Mouse (Mus musculus): Measurements from ENCODE around the gene Zfp800. TPM values are rescaled to one million over a fixed set of nuclear protein-coding genes. Genes with fewer than 3 reads are reported as not detected.

Gene Zfp800
- total RNA-seq, 2 experiments from 2014 or later: 5.6 to 6.0 TPM

DNA sequence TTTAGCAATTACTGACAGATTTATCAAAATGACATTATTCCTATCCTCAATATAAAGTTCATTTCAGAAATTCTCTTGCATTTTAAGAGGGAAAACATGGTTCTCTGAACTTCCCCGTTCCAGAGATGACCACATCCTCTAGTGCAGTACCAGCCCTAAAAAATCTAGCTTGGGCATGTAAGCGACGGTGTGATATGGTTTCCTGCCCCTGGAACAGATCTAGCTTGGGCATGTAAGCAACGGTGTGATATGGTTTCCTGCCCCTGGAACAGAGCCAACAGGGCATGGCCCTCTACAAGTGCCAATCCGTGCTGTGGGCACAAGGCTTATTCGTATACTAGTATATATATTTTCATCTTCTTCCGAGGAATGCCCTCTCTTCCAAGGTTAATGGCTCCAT, 75.4 kb downstream of the Zfp800 start:
- intact Hi-C loops (cut with DNase I; ENCODE audit: low total_unique reads): no loop called here
- DNase-seq: no peak

DNA sequence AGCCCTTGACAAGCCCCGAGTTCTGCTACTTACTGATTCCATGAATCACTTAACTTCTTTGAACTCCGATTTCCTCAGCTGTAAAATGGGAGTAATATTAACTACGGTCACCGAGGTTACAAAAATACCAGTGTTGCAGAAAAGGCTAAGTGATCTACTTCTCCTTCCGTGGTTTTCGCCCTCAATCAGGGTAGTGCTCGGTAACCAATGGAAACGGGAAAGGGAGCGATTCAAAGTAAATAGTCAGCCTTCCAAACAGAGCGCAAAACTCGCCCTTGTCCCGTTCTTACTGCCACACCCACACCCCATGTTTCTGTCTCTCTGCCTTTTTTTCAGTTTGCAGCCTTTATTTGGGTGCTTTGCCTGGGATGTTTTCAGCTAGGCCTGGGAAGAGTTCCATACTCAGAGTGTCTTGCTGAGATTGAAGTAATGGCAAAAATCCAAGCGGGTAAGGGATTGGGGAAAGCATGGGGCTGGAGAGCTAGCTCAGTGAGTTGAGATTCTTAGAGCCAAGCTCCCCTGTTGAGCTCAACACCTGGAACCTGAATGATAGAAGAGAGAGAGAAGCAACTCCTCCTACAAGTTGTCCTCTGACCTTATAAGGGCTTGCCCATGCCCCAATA, 78.0 kb downstream of the Zfp800 start:
- intact Hi-C loops (cut with DNase I; ENCODE audit: low total_unique reads): no loop called here

DNA sequence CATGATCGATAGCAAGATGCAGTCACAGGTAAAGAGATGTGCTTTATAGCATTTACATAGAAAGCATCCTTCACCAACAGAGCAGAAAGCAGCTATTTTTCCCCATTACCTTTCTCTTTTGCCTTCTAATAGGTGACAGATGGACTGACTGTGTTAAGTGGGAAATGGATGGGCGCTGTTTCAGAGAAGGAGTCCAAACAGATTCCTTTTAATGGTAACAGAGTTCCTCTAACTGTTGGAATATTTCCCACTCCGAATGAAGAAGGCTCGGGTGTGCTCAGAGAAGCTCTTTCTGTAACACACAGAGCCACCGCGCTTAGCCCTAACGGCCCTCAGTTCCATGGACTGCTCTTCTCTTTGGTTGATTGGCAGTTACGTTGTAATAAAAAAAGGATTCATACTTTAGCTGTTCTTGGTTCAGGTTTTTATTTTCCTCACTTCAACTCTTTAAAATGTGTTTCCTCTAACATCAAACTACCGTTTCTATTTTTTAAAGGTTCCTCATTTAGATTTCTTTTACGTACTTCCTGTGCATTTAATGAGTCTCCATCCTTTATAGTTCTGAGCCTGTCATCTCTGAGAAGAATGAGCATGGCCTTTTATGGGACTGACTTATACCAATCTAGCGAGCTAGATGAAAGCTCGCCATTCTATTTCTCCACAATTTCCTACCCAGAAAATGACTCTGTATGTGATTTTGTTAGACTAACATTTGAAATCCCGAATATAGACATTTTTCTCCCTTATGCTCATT, 78.8 kb downstream of the Zfp800 start:
- intact Hi-C loops (cut with DNase I; ENCODE audit: low total_unique reads): no loop called here
- DNase-seq: no peak

More for the DNA sequence above, 78.0 kb downstream of the Zfp800 start:
- DNase-seq: no peak

DNA sequence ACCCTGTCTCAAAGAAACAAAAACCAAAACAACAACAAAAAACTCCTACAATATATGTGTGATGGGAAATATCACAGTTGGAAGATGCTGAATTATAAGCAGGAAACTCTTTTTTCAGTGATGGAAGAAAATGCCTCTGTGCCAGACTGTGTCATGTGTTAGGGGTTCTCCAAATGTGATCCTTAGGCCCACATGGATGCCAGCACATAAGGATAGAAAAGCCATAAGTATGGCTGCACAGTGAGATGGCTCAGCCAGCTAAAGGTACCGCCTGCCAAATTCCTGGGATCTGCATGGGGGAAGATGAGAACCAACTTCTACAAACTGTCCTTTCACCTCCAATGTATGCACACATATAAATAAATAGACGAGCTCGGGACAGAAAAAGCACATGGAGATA, 82.6 kb downstream of the Zfp800 start:
- intact Hi-C loops (cut with DNase I; ENCODE audit: low total_unique reads): no loop called here
- no peak for DNase-seq

DNA sequence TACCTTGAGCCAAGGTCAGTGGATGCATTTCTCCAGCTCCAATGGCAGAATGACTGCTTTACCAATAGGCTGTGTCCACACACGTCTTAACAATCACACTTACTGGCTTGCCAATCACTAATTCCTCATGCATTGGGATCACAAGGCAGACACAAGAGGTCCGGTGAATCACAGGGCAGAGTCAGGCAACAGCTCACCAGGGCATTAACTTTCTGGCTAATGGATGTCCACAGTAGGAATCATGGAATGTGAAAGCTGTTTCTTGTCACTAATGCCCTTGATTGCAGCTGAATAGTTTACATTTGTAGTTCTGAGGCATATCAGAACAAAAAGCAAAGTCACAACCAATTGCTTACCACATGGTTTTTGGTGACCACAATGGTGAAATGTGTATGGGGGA, 85.7 kb downstream of the Zfp800 start:
- no peak for DNase-seq
- intact Hi-C loops (cut with DNase I; ENCODE audit: low total_unique reads): no loop called here

DNA sequence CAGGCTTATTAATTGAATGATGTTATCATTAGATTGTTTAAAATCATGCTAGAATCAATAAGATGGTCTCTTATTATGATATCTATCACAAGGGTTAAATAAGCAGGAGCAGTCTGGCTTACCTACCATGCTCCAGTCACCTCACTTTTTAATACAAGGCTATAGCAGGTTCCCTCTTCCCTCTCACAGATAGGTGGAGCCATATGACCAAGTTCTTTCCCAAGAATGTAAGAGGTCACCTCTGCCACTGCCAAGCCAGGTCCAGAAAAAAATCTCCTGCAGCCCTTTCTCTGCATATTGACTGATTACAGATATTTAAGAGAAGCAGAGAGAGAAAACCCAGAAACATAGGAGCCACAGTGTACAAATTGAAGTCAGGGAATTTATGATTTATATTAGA, 88.1 kb downstream of the Zfp800 start:
- intact Hi-C loops (cut with DNase I; ENCODE audit: low total_unique reads): no loop called here
- DNase-seq: no peak

DNA sequence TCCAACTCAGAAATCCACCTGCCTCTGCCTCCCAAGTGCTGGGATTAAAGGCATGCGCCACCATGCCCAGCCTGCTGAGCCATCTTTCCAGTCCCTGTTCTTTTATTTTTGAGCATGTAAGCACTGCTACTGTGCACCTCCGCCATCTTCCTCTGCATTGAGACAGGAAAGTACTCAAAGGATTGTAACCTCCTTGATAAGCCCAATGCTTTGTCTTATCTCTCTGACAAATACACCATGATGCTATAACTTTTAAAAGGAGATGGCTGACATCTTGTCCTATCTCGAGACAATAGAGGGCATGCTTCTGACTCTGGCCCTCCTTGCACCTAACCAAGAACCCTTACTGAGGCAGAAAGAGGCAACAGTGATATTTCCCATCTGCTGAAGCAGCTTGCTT, 88.9 kb downstream of the Zfp800 start:
- intact Hi-C loops (cut with DNase I; ENCODE audit: low total_unique reads): no loop called here
- DNase-seq: no peak

DNA sequence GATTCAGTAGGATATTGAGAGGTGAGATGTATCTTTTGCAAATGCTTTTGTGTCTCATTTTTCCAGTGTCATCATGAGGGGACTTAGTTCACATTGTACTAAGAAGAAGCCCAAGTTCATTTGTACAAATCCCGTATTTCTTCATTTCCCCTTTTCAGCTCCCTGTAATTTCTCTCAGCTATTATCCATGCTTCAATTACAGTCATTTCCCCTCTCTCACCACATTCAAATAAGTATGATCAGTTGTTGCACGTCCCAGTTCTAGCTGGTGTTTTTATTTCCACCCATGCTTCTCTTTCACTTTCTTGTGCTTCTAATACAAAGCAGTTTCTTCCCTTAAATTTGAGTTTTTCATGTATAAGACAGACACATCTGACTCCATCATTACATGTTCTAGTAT, 91.1 kb downstream of the Zfp800 start:
- intact Hi-C loops (cut with DNase I; ENCODE audit: low total_unique reads): no loop called here
- DNase-seq: no peak

DNA sequence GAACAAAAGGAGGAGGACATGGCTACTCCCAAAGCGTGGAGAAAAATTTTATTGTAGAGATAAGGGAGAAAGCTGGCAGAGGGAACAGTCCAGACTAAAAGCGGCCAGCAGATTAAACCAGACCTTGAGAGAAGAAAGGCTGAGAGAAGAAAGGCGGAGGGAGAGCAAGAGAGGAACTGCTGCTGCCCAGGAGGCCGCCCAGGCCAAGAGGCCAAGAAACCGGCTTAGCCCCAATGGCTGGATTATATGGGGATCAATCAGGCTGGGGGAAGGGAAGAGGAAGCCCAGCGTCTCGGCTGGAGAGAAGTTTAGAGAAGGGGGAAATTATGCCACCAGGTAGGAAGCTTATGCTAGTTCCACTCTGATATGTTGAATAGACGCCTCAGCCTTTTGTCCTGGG, 101.5 kb downstream of the Zfp800 start:
- DNase-seq: no peak
- intact Hi-C loops (cut with DNase I; ENCODE audit: low total_unique reads): no loop called here

DNA sequence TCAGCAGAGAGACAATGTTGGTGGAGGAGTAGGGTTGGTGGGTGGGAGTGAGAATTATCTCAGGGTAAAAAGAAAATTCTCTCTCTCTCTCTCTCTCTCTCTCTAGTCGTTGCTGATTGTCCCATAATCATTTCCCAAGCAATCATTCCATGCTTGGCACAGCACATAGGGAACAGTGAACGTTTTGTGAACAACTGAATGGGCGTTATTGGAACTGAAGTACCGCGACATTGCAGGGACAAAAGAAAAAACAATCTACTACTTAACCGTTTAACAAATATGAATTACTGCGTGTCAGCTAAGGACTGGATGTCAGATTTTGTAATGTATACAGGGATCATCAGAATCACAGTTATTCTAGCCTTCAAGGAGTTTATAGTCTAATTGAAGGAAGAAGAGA, 102.2 kb downstream of the Zfp800 start:
- intact Hi-C loops (cut with DNase I; ENCODE audit: low total_unique reads): no loop called here
- DNase-seq: no peak

DNA sequence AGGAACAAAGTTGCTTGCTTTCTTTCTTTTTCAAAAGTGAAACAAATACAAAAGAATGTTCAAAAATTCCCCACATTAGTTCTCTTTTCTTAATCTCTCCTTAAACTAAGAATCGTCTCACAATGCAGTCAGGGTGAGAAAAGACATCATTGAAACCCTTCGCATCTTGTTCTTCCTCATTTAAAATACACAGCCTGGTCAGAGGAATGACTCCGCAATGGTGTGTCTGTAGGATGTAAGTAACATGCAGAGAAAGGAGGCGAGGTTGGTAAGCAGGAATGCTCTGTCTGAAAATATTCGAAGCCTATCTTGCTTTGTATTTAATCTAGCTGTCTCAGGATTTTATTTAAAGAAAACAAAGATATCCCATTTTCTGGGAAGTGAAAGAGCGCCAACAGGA, 105.0 kb downstream of the Zfp800 start:
- intact Hi-C loops (cut with DNase I; ENCODE audit: low total_unique reads): no loop called here
- DNase-seq: no peak

DNA sequence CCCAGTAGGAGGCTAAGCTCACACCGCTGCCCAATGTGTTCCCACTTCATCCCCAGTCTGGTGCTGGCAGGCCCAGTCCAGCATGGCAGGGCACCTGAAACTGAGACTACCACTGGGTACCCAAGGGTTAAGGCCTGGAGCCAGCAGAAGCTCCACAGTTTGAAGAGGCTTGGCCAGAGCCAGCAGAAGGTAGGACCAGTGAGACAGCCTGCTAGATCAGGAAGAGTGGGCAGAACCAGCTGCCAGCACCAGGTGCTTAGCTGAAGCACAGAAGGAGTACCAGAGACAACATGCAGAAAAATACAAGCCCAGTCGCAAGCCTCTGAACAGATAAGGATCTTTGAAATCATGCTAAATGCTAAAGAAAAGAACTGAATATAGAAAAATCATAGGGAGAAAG, 117.9 kb downstream of the Zfp800 start:
- intact Hi-C loops (cut with DNase I; ENCODE audit: low total_unique reads): no loop called here

DNA sequence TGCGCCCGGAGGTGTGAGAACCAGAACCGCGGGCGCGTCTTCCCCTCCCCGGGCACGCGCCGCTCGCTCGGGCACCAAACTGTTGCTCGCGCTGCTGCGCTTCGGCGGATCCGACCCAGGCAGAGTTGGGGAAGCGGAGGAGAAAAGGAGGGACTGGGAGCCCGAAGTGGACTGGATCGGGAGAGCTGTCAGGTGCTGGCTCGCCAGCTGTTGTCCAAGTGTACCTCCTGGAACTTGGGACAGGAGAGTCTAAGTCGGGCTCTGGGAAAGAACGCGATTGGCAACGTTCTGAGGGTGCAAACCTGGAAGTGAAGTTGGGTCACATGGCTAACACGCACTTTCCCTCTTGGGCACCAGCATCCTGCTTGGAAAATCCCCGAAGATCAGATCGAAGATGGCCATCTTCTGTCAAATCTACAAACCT, 135.6 kb downstream of the Zfp800 start:
- intact Hi-C loops (cut with DNase I; ENCODE audit: low total_unique reads): loop anchor here (10.0 kb wide), 1 partner anchor 213 kb away; the partner anchor contains the start of gene Snd1
- DNase-seq: no peak

More for the DNA sequence above, 117.9 kb downstream of the Zfp800 start:
- no peak for DNase-seq

DNA sequence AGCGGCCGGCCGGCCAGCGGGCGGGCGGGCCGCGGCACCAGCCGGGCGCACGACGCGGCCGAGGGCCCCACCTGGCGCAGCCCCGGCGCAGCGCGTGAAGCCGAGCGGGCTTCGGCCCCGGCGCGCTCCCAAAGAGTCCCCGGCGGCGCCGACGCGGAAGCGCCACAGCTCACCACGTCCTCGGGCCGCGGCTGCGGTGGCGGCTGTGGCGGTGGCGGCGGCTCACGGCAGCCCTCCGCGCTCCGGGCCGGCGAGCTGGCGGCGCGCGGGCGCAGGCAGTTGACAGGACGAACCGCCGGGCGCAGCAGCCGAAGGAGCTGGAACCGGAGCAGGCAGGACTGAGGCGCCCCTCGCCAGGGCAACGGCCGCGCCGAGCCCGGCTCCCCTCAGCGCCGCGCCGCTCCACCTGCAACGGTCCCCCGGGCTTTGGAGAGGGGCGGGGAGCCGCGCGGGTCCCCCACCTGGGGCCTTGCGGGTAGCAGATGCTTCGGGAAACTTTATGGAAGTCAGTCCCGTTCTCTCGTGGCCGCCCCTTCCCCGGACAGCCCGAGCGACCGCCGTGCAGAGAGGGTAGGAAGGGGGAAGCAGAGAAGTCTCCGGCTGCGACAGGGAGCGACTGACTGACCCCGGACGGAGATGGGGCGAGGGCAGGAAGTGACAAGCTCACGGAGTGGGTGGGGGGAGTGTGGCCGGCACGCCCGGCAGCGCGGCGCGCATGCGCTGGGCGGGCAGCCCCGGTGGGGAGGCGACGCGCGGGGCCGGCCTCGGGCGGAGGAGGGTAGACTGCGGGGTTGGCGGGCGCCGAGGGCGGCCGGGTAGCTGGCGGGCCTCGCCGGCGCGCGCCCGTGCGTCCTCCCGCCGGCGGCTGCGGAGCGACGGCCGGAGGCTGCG, 136.3 kb downstream of the Zfp800 start:
- intact Hi-C loops (cut with DNase I; ENCODE audit: low total_unique reads): loop anchor here (10.0 kb wide), 1 partner anchor 213 kb away; the partner anchor contains the start of gene Snd1
- peak; percentile 92 for DNase-seq

DNA sequence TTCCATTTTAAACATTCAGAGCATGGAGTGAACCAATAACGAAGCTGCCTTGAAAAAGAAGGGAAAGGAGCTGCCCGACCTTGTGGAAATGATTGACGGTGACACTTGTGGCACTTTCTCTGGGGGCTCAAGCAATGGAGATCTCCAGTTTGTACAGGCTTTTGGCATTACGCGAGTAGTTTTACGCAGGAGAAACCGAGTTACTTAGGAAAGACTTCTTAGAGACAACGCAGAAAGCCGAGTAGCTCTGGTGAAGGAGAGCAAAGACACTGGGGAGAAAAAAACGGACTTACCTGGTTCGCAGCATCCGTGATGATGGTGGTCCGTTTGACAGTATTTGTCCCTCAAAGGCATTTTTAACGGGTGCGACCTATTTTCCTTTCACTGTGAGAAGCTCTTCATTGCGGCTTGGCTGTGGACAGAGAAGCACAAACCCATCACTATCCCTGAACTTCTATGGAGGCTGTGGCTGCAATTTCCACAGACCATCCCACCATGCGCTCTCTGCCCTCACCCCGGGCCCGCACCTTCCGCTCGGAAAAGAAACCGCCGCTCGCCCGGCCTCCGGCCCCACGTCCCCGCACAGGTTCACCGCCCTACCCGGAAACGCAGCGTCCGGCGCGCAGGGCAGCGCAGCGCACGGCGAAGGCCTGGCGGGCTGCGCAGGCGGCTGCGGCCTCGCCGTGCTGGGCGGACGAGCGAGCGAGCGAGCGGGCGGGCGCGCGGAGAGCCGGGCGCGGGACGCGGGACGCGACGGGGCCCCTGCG, 137.2 kb downstream of the Zfp800 start:
- intact Hi-C loops (cut with DNase I; ENCODE audit: low total_unique reads): loop anchor here (10.0 kb wide), 1 partner anchor 214 kb away; the partner anchor contains the start of gene Snd1
- DNase-seq: peak; percentile 27

DNA sequence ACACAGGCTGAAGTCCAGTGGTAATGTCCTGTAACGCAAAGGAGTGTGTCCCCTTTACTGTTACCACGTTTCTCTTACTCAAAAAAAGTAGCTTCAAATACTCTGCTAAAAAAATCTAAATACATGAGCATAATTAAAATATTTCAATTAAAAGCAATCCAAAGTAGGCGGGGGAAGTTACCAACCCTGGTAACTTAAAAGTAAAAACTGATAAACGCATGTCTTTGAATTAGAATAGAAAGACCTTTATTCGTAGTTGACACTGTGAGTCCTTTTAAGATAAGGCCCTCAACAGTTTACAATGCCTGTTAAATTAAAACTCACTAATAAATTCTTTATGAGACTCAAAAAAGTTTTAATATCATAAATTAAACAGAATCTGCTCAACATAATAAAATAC, 138.1 kb downstream of the Zfp800 start:
- intact Hi-C loops (cut with DNase I; ENCODE audit: low total_unique reads): loop anchor here (10.0 kb wide), 1 partner anchor 215 kb away; the partner anchor contains the start of gene Snd1
- DNase-seq: no peak

DNA sequence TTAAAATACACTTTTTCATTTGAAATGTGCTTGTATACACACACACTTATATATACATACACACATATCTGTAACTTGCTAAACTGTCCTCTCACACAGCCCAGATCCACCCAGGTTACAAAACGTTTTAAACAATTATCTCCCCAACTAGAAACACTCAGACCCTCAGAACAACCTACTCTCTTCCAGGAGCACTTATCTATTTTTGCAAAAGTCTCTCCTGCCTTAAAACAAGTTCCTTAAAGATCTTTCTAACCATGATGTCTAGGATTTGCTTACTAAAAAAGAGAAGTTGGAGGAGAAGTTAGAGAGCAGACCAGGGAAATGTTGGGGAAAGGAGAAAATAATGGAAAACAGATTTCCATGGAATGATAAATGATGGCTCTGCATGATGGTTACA, 139.4 kb downstream of the Zfp800 start:
- intact Hi-C loops (cut with DNase I; ENCODE audit: low total_unique reads): no loop called here
- DNase-seq: no peak

DNA sequence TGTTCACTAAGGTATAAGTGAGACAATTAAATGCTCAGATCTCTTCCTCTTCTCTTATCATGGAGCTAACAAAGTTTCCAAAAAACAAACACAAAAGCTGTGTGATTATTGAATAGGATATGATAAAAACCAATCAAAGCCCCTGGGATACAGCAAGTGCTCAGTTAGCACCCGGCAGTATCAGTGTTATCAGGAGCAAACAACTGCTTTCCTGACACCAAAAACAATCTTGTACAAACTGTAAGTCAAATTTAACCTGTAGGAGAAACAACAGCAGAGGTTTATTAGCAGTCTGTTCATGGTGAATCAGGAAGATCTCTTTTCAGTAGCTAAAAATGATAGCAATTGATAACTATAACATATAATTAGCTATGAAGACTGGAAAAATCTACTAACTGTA, 140.0 kb downstream of the Zfp800 start:
- DNase-seq: no peak

DNA sequence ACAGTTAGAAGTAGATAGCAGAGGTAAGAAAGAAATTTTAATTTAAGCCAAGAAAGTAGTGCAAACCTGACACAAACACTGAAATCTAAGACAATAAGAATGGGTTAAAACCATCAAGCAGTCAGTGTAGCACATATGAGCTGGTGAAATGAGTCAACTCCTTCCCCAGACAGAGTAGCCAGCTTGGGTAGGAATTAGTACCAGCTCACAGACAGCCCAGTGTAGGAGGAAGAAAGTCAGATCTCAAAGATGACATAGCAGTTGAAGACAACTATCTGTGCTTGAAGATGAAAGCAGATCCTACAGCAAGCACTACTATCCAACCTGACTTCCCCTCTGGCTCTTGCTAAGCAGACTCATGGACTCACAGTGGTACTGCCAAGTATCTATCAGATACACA, 145.0 kb downstream of the Zfp800 start:
- intact Hi-C loops (cut with DNase I; ENCODE audit: low total_unique reads): no loop called here

More for the DNA sequence above, 140.0 kb downstream of the Zfp800 start:
- intact Hi-C loops (cut with DNase I; ENCODE audit: low total_unique reads): no loop called here

More for the DNA sequence above, 145.0 kb downstream of the Zfp800 start:
- no peak for DNase-seq

Measured in gastrocnemius, postnatal 14 days (tissue).